Mouse (Mus musculus) embryonic stem cell, embryonic (primary cell): ENCODE data around the gene Rfpl4.
"Not testable (repeated sequence)": the region's sequence is repeated elsewhere in the genome, so short reads cannot be mapped to it uniquely, and the experiment has no call there.

ENCODE experiments used
- CTCF ChIA-PET, 4 experiments: fragments of 300-600 bp in 2 of 4; fragments of 350-600 bp in 2 of 4; sonication (Branson Sonifier 250); formaldehyde crosslinking; loops; one replicate each; lab custom pipeline; 2022; ENCODE audit warnings: inconsistent platforms in 2 of 4; lab: Charles Lee
- POLR2A ChIA-PET, 4 experiments: fragments of 300-600 bp in 2 of 4; fragments of 350-600 bp in 2 of 4; sonication (Branson Sonifier 250); formaldehyde crosslinking; loops; one replicate each; lab custom pipeline; 2022; ENCODE audit warnings: antibody characterized with exemption in 4 of 4, inconsistent platforms in 1 of 4; lab: Charles Lee

Rfpl4 gene

GRCm38 (mm10) chr7:5086921-5087440, 29.8 kb downstream of the Rfpl4 start:
- CTCF ChIA-PET, result no interaction called here
- POLR2A ChIA-PET, result interaction anchor here in 2 of 4 experiments (0.7 to 1.8 kb wide), 4 partner anchors 10 to 25 kb away, joined by 3 to 6 read pairs (median 3); partner anchors contain the start of gene U2af2 (in 1 of the 2)

DNA sequence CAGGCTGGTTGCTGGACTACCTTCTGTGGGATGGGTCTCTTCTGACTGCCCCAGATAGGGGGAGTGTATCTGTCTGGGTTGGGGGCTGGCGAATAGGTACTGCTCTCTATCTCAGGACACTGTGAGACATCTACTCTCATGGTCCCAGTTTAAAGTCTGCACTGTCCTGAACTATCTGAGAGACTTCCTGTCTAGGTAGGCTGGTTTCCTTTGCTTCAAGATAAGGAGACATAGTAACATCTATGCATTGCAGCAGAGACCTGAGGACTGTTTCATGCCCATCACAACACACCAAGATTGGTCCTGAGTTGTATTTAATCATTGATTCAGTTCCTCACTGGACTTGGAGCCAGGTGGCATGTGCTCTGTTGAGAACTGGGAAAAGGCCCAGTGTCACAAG, 31.2 kb downstream of the Rfpl4 start:
- ChIA-PET CTCF (no interaction called here), POLR2A (interaction anchor here in 1 of 4 experiments (0.6 to 5.4 kb wide), 3 partner anchors 12 to 1169 kb away, joined by 3 to 36 read pairs (median 6); no protein-coding TSS in a partner anchor)

- ChIA-PET POLR2A (interaction anchor here in 3 of 4 experiments (0.6 to 5.4 kb wide), 7 partner anchors 7 to 70 kb away, joined by 3 to 36 read pairs (median 5); partner anchors contain the start of genes U2af2 (in 1 of the 3) and Zfp524 (in 1 of the 3)), CTCF (interaction anchor here in 2 of 4 experiments (0.5 to 1.3 kb wide), 2 partner anchors 23 to 1072 kb away, joined by 4 to 8 read pairs; partner anchors contain the start of gene Zfp787 (in 1 of the 2))
These were observed 33.2 kb downstream of the Rfpl4 start for GRCm38 (mm10) chr7:5083325-5084105.

DNA sequence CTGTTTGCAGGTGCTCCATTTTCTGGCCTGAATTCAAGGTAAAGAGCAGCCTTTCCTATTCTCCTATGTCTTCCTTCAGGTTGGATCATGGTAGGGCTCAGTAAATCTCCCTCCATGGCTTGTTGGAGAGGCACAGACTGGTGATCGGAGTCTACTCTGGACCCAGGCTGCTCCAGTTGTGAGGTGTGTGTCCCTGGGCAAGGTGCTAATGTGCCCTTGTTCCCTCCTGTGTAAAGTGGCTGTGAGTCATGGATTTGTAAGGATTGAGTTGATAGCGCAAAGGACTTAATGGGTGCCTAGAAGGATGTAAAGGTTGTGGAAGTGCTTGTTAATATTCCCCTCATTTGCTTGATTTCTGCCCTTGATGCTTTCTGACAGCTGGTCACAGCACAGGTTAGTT, 34.8 kb downstream of the Rfpl4 start:
- ChIA-PET POLR2A (interaction anchor here in 3 of 4 experiments (0.6 to 5.4 kb wide), 11 partner anchors 8 to 367 kb away, joined by 3 to 36 read pairs (median 5); no protein-coding TSS in a partner anchor), CTCF (interaction anchor here in 1 of 4 experiments (0.6 kb wide), 1 partner anchor 11 kb away, joined by 3 read pairs; no protein-coding TSS in a partner anchor)

GRCm38 (mm10) chr7:5081241-5081640, 35.5 kb downstream of the Rfpl4 start:
- ChIA-PET CTCF (interaction anchor here in 1 of 4 experiments (0.6 kb wide), 1 partner anchor 11 kb away, joined by 3 read pairs; no protein-coding TSS in a partner anchor), POLR2A (interaction anchor here in 3 of 4 experiments (0.6 to 5.4 kb wide), 17 partner anchors 9 to 271 kb away, joined by 3 to 36 read pairs (median 5); partner anchors contain the start of gene U2af2 (in 1 of the 3))

- CTCF ChIA-PET, result no interaction called here
- POLR2A ChIA-PET, result interaction anchor here in 3 of 4 experiments (0.7 to 5.4 kb wide), 16 partner anchors 8 to 66 kb away, joined by 3 to 36 read pairs (median 4); partner anchors contain the start of genes Fiz1 (in 1 of the 3), U2af2 (in 1 of the 3) and Zfp524 (in 1 of the 3)
These were observed 35.9 kb downstream of the Rfpl4 start for GRCm38 (mm10) chr7:5080815-5081214.

DNA sequence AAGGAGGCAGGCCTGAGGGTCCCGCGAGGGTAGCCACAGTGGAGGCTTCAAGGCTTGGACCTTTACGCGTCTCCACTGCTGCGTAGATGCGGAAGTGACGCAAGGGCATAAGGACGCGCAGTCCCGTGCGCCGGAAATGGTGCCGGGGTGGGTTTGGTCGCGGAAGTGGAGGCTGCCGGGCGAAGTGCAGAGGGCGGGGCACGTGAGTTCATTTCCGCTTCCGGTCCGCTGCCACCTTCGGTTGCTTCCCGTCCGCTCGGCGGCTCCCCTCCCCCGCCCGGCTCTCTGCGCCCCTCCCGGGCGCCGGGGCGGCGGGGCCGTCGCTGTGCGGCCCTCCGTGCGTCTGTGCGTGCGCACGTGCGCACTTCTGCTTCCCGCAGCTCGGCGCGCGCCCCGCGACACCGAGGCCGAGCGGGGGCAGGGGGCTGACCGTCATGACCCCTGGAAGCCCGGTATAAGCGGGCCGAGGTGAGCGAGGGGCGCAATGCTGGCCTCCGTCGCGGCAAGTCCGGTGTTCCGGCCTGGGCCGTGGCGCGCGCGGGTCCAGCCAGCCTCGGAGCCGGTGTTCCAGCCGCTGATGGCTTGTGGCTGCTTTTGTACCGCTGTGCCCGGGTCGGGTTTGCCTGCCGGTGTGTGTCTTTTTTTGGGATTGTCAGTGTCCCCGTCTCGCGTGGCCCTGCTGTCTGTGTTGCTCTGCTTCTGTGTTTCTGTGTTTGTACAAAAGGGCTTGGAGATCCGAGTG, 36.6 kb downstream of the Rfpl4 start, which contains the start of gene Epn1:
Gene Epn1 (plus strand): TSS at position 226 of the 742 bp plus-strand sequence.
- CTCF ChIA-PET, result no interaction called here
- POLR2A ChIA-PET, result interaction anchor here in 3 of 4 experiments (0.7 to 3.1 kb wide), 12 partner anchors 9 to 66 kb away, joined by 3 to 12 read pairs (median 4); partner anchors contain the start of genes Fiz1 (in 1 of the 3), U2af2 (in 1 of the 3) and Zfp524 (in 1 of the 3)

- CTCF ChIA-PET, POLR2A ChIA-PET: not testable (repeated sequence)
These were observed 37.3 kb downstream of the Rfpl4 start for GRCm38 (mm10) chr7:5079365-5080009.

DNA sequence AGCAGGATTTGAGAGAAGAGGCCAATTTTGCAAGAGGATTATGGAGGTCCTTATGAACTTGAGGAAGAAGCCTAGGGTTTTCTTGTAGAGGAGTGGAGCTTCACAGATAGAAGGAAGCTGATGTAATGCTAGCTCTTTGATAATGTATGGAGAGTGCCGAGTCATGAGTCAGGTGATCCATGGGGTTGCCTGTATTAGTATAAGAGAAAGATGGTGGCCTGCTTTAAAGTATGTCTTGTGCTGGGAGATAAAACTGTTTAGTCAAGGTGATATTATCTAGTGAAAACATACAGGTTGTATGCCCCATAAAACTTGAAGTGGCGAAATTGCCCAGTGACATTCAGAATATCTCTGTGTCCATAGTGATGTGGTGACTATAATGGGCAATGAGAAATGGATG, 39.8 kb downstream of the Rfpl4 start:
- ChIA-PET POLR2A (interaction anchor here in 3 of 4 experiments (0.8 to 9.5 kb wide), 19 partner anchors 10 to 1182 kb away, joined by 3 to 240 read pairs (median 4); partner anchors contain the start of genes U2af2 (in 2 of the 3), Ccdc106 (in 1 of the 3), Fiz1 (in 1 of the 3) and Gm44973 (in 1 of the 3)), CTCF (interaction anchor here in 1 of 4 experiments (0.5 to 0.6 kb wide), 2 partner anchors 25 to 1147 kb away, joined by 3 to 4 read pairs; partner anchors contain the start of gene Zfp580)

- POLR2A ChIA-PET, result interaction anchor here in 3 of 4 experiments (0.7 to 9.5 kb wide), 13 partner anchors 8 to 250 kb away, joined by 3 to 240 read pairs (median 8); partner anchors contain the start of genes U2af2 (in 2 of the 3), Fiz1 (in 1 of the 3), Gm44973 (in 1 of the 3) and Zfp524 (in 1 of the 3)
- CTCF ChIA-PET, result interaction anchor here in 2 of 4 experiments (0.6 to 1.3 kb wide), 2 partner anchors 15 to 163 kb away, joined by 3 to 6 read pairs; no protein-coding TSS in a partner anchor
These were observed 41.8 kb downstream of the Rfpl4 start for GRCm38 (mm10) chr7:5074984-5075383.

GRCm38 (mm10) chr7:5073586-5073985, 43.2 kb downstream of the Rfpl4 start:
- ChIA-PET POLR2A (interaction anchor here (0.5 to 9.5 kb wide), 17 partner anchors 8 to 1270 kb away, joined by 3 to 240 read pairs (median 4); partner anchors contain the start of genes U2af2 (in 2 of the 4), Fiz1 (in 1 of the 4) and Gm3854 (in 1 of the 4)), CTCF (interaction anchor here in 1 of 4 experiments (1.0 to 1.3 kb wide), 2 partner anchors 13 to 14 kb away, joined by 3 read pairs; no protein-coding TSS in a partner anchor)

DNA sequence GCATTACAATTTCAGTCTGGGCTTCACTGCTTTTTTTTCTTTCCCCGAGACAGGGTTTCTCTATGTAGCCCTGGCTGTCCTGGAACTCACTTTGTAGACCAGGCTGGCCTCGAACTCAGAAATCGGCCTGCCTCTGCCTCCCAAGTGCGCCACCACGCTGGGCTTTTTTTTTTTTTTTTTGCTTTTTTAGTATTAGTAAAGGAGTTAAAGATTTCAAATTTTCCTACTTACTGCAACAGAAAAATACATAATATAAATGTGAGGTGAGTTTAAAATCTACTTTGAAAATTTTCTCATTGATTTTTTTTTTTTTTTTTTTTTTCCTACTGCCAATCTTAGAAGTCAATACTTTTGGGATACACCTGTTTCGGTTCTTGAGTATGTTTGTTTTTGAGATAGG, 51.9 kb downstream of the Rfpl4 start:
- ChIA-PET POLR2A (interaction anchor here in 3 of 4 experiments (1.0 to 10.0 kb wide), 11 partner anchors 9 to 312 kb away, joined by 3 to 240 read pairs (median 8); partner anchors contain the start of genes Ccdc106 (in 2 of the 3), Fiz1 (in 2 of the 3), Gm44973 (in 2 of the 3) and Zfp524 (in 2 of the 3)), CTCF (no interaction called here)

- ChIA-PET CTCF (interaction anchor here in 1 of 4 experiments (0.6 to 2.9 kb wide), 4 partner anchors 12 to 542 kb away, joined by 3 to 33 read pairs (median 4); partner anchors contain the start of gene Zfp580), POLR2A (interaction anchor here (0.6 to 10.0 kb wide), 57 partner anchors 8 to 1110 kb away, joined by 3 to 240 read pairs (median 5); partner anchors contain the start of genes Fiz1 (in 4 of the 4), Gm44973 (in 4 of the 4), Zfp524 (in 3 of the 4) and Zfp580 (in 3 of the 4))
These were observed 54.3 kb downstream of the Rfpl4 start for GRCm38 (mm10) chr7:5062360-5063001.

GRCm38 (mm10) chr7:5061774-5062359, 54.9 kb downstream of the Rfpl4 start, which contains the start of gene U2af2:
U2af2 (plus strand) TSS chr7:5062143.
- ChIA-PET POLR2A (interaction anchor here (0.6 to 10.0 kb wide), 75 partner anchors 8 to 1916 kb away, joined by 3 to 240 read pairs (median 4); partner anchors contain the start of genes Fiz1 (in 4 of the 4), Gm44973 (in 4 of the 4), Zfp580 (in 4 of the 4) and Ccdc106 (in 3 of the 4)), CTCF (interaction anchor here (0.6 to 2.9 kb wide), 12 partner anchors 11 to 541 kb away, joined by 3 to 33 read pairs (median 4); partner anchors contain the start of genes Ccdc106 (in 1 of the 4), Fiz1 (in 1 of the 4), Gm44973 (in 1 of the 4) and Zfp524 (in 1 of the 4))
